9 mouse cellular contexts compared by ENCODE assay signal in the genomic region with DNA sequence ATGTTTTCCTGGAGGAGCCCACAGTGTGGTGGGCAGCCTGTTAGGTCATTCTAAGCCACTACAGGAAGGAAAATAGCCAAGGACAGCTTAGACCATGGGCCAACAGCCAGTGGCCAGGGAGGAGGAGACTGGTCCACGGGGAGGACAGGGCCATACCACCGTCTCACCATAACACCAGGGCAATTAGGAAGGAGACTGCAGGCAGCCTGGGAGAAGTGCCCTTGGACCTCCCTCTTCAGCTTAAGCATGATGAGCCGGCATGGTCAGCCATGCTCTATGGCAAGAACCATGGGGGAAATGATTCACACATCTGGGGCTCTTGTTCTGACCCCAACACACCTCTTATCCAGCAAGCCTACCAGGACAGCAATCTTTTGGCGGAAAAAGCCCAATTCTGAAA. TPM values are rescaled to one million over a fixed set of nuclear protein-coding genes. Genes with fewer than 3 reads are reported as not detected.
DNase-seq lines count a peak whose midpoint lies in the region; ATAC-seq and TF ChIP-seq lines count a peak whose summit lies in the region.
"Had no signal": no experiment of that assay in that cellular context is flagged by ENCODE, and none has a peak within 500 bp of the region (broad histone marks: within the 10 kb centered on the region; RNA-seq: fewer than 3 reads in every experiment).

No protein-coding gene starts in this region.

- no peak for ATAC-seq in kidney, postnatal 0 days (replicated peaks; ENCODE audit: low FRiP score, low read depth)
- ATAC-seq in hindbrain, embryonic 14.5 days (ENCODE audit: low FRiP score) = no peak
- no peak for ATAC-seq in midbrain, embryonic 16.5 days

- H3K27ac ChIP-seq in kidney, postnatal 0 days = no peak overlapping the region
- peak overlapping the region; percentile 56; the same call in 1 of the 2 replicates for H3K27ac ChIP-seq in hindbrain, embryonic 14.5 days
- peak overlapping the region; percentile 33; the same call in 1 of the 2 replicates for H3K27ac ChIP-seq in midbrain, embryonic 16.5 days (ENCODE audit: low read length)

- H3K4me2 ChIP-seq in kidney, postnatal 0 days (ENCODE audit: low read length) = peak overlapping the region; percentile 88
- H3K4me2 ChIP-seq in hindbrain, embryonic 14.5 days (replicated peaks) = peak overlapping the region; percentile 84
- H3K4me2 ChIP-seq in midbrain, embryonic 16.5 days (ENCODE audit: low read length) = peak overlapping the region; percentile 87

- H3K36me3 ChIP-seq in kidney, postnatal 0 days (ENCODE audit: insufficient read depth, low read length) = peaks cover 6% of the 10 kb centered on the region; the same call in 1 of the 2 replicates
- no peaks in the 10 kb centered on the region for H3K36me3 ChIP-seq in hindbrain, embryonic 14.5 days (replicated peaks; ENCODE audit: control insufficient read depth, insufficient read depth)
- 0 out of 2 replicates have a peak, but pooled peaks cover 6% of the 10 kb centered on the region for H3K36me3 ChIP-seq in midbrain, embryonic 16.5 days (ENCODE audit: control insufficient read depth, insufficient read depth, low read length)

- no peak for DNase-seq in kidney, postnatal 0 days (ENCODE audit: low spot score)
- DNase-seq in kidney, postnatal 10 days = no peak
- DNase-seq in cerebellum, postnatal 10 days = peak; percentile 80 to 84
- no peak for DNase-seq in hindbrain, embryonic 14.5 days (ENCODE audit: low spot score)
- DNase-seq in frontal cortex, postnatal 25 days (ENCODE audit: low spot score in 2 of 2) = no peak
- DNase-seq in kidney, adult 18-20 months = no peak
- DNase-seq in adrenal gland, postnatal 25 days = no peak
- DNase-seq: heart, postnatal 10 days had no signal

- 44% methylated on average over 4 of the region's 4 CpGs for WGBS in kidney, postnatal 0 days
- WGBS in hindbrain, embryonic 14.5 days = 24% methylated on average over 4 of the region's 4 CpGs
- WGBS in midbrain, embryonic 16.5 days = 32% methylated on average over 4 of the region's 4 CpGs

- no peaks in the 10 kb centered on the region for H3K27me3 ChIP-seq in kidney, postnatal 0 days (ENCODE audit: insufficient read depth, low read length)
- H3K27me3 ChIP-seq in hindbrain, embryonic 14.5 days (ENCODE audit: control insufficient read depth, insufficient read depth, low read length) = peaks cover 4% of the 10 kb centered on the region; the same call in 1 of the 2 replicates
- H3K27me3 ChIP-seq in midbrain, embryonic 16.5 days (ENCODE audit: control insufficient read depth, insufficient read depth, low read depth, low read length) = no peaks in the 10 kb centered on the region

- H3K9me3 ChIP-seq in kidney, postnatal 0 days (replicated peaks; ENCODE audit: low read length) = no peaks in the 10 kb centered on the region
- H3K9me3 ChIP-seq in hindbrain, embryonic 14.5 days (ENCODE audit: control insufficient read depth, low read length) = no peaks in the 10 kb centered on the region
- no peaks in the 10 kb centered on the region for H3K9me3 ChIP-seq in midbrain, embryonic 16.5 days (replicated peaks; ENCODE audit: control insufficient read depth, low read length, poor library complexity, severe bottlenecking)

- H3K4me1 ChIP-seq in kidney, postnatal 0 days (replicated peaks; ENCODE audit: insufficient read depth, low read length) = peaks cover 7% of the 10 kb centered on the region
- H3K4me1 ChIP-seq in hindbrain, embryonic 14.5 days (replicated peaks; ENCODE audit: control insufficient read depth, insufficient read depth, low read length) = peaks cover 34% of the 10 kb centered on the region
- peaks cover 26% of the 10 kb centered on the region for H3K4me1 ChIP-seq in midbrain, embryonic 16.5 days (ENCODE audit: control insufficient read depth, insufficient read depth, low read length)

- no peak for TF ChIP-seq CTCF in kidney, postnatal 0 days (IDR thresholded peaks at IDR 0.05; ENCODE audit: low read depth)

- no peak overlapping the region for H3K9ac ChIP-seq in kidney, postnatal 0 days (ENCODE audit: low read depth, low read length)
- peak overlapping the region; percentile 96 for H3K9ac ChIP-seq in hindbrain, embryonic 14.5 days
- H3K9ac ChIP-seq in midbrain, embryonic 16.5 days (ENCODE audit: low read depth, low read length) = peak overlapping the region; percentile 96

- no peak overlapping the region for H3K4me3 ChIP-seq in kidney, postnatal 0 days (replicated peaks; ENCODE audit: low read depth, low read length)
- peak overlapping the region; percentile 95 for H3K4me3 ChIP-seq in hindbrain, embryonic 14.5 days (replicated peaks; ENCODE audit: low read length)
- H3K4me3 ChIP-seq in midbrain, embryonic 16.5 days (ENCODE audit: low read depth, low read length) = peak overlapping the region; percentile 95

RNA-seq across cellular contexts. Expression of a gene that starts 1.8 kb away (rescaled TPM):
- polyA plus RNA-seq in kidney, postnatal 0 days (2015; fragmentation: Nextera tagmentation; extraction: Ambion mirVana) = 1.3 and 2.3 TPM in 2 replicates
- polyA plus RNA-seq in hindbrain, embryonic 14.5 days (2014; fragmentation: Nextera tagmentation; extraction: Ambion mirVana) = 17.9 and 19.2 TPM in 2 replicates
- polyA plus RNA-seq in midbrain, embryonic 16.5 days (2015; fragmentation: Nextera tagmentation; extraction: Ambion mirVana) = 8.9 and 9.5 TPM in 2 replicates
- 5.8 and 11.4 TPM in 2 replicates for total RNA-seq in adrenal gland, postnatal 25 days (2021)

RNA-seq across cellular contexts. Expression of a gene that starts 51.7 kb away (rescaled TPM):
- not detected in 2 replicates for polyA plus RNA-seq in kidney, postnatal 0 days (2015; fragmentation: Nextera tagmentation; extraction: Ambion mirVana)
- 0.04 and 0.12 TPM in 2 replicates for polyA plus RNA-seq in hindbrain, embryonic 14.5 days (2014; fragmentation: Nextera tagmentation; extraction: Ambion mirVana)
- 0.07 and 0.11 TPM in 2 replicates for polyA plus RNA-seq in midbrain, embryonic 16.5 days (2015; fragmentation: Nextera tagmentation; extraction: Ambion mirVana)
- not detected in 2 replicates for total RNA-seq in adrenal gland, postnatal 25 days (2021)

RNA-seq across cellular contexts. Expression of a gene that starts 53.7 kb away (rescaled TPM):
- polyA plus RNA-seq in kidney, postnatal 0 days (2015; fragmentation: Nextera tagmentation; extraction: Ambion mirVana) = 0.15 TPM in 1 of 2 replicates, not detected in the other
- 0.16 and 0.31 TPM in 2 replicates for polyA plus RNA-seq in hindbrain, embryonic 14.5 days (2014; fragmentation: Nextera tagmentation; extraction: Ambion mirVana)
- polyA plus RNA-seq in midbrain, embryonic 16.5 days (2015; fragmentation: Nextera tagmentation; extraction: Ambion mirVana) = 0.17 and 0.26 TPM in 2 replicates
- total RNA-seq in adrenal gland, postnatal 25 days (2021) = not detected in 2 replicates

RNA-seq across cellular contexts. Expression of a gene that starts 59.1 kb away (rescaled TPM):
- 0.46 and 0.55 TPM in 2 replicates for polyA plus RNA-seq in kidney, postnatal 0 days (2015; fragmentation: Nextera tagmentation; extraction: Ambion mirVana)
- 0.07 and 0.09 TPM in 2 replicates for polyA plus RNA-seq in hindbrain, embryonic 14.5 days (2014; fragmentation: Nextera tagmentation; extraction: Ambion mirVana)
- not detected in 2 replicates for polyA plus RNA-seq in midbrain, embryonic 16.5 days (2015; fragmentation: Nextera tagmentation; extraction: Ambion mirVana)
- total RNA-seq in adrenal gland, postnatal 25 days (2021) = 1.4 and 2.0 TPM in 2 replicates

Comparison
In these comparisons a context has a peak if more than half of its experiments do, and no peak if none do; other contexts are left out.
1. DNase-seq: peak in cerebellum, postnatal 10 days (2 of 2); none in kidney, postnatal 0 days (single experiment), kidney, postnatal 10 days (single experiment), hindbrain, embryonic 14.5 days (single experiment), frontal cortex, postnatal 25 days (0 of 2), kidney, adult 18-20 months (single experiment) and adrenal gland, postnatal 25 days (single experiment).
2. Peak in every context shown above with its lines, with median percentiles within 50 percentile points of each other: H3K4me2 ChIP-seq.